Mouse (Mus musculus): Measurements from ENCODE around the gene Aldh8a1. TPM values are rescaled to one million over a fixed set of nuclear protein-coding genes. Genes with fewer than 3 reads are reported as not detected.

Aldh8a1 gene
- polyA plus RNA-seq, 1 experiment from 2014 or later, result not detected

DNA sequence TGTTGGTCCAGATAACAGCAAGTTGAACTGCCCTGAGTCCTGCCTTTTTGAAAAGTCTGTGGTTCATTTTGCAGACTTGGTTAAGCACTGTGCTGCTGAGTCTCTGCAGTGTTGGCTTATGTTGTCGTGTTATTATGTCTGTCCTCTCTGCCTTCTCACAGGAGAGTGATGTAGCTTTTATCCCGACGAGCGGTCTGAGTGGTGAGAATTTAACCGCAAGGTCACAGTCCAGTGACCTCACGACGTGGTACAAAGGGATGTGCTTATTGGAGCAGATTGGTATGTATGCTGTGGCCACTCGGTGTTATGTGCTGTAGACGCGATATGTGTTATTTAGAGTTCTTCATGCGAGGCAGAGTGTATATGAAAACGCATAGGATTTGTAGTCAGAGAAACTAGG, 25.3 kb upstream of the Aldh8a1 start:
- Histone ChIP-seq H3K4me3 (no peak overlapping the region), H3K9me3 (no peaks in the 10 kb centered on the region), H3K4me1 (replicated peaks) (no peaks in the 10 kb centered on the region), H3K27me3 (no peaks in the 10 kb centered on the region), H3K4me2 (no peak overlapping the region), H3K36me3 (peaks cover 38% of the 10 kb centered on the region), H3K27ac (replicated peaks) (no peak overlapping the region), H3K9ac (no peak overlapping the region)
- no peak for ATAC-seq (ENCODE audit: low FRiP score, low read depth)
- WGBS, result 61% methylated on average over 12 of the region's 12 CpGs

DNA sequence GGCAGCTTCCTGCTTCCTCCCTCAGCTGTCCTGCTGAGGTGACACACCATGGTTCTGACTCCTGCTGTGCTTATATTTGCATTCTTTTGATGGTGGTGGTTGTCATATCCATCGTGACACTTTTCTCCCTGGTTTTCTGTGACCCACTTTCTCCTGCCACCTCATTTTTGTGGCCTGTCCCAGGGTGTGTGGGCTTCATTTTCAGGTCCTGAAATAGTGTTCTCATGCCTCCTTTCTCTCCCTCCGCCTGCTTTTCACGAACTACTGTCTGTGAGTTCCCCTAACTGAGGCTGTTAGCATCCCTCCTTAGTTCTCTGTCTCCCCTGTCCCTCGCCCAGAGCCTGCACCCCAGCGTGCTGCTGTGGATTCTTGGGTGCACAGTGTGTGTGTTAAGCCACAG, 23.2 kb upstream of the Aldh8a1 start:
- H3K36me3 ChIP-seq, result peaks cover 38% of the 10 kb centered on the region
- no peak overlapping the region for H3K27ac ChIP-seq (replicated peaks)
- no peaks in the 10 kb centered on the region for H3K27me3 ChIP-seq
- H3K9me3 ChIP-seq, result no peaks in the 10 kb centered on the region
- ATAC-seq (ENCODE audit: low FRiP score, low read depth), result no peak
- no peak overlapping the region for H3K9ac ChIP-seq
- 74% methylated on average over 5 of the region's 5 CpGs for WGBS
- no peak overlapping the region for H3K4me3 ChIP-seq
- H3K4me1 ChIP-seq (replicated peaks), result no peaks in the 10 kb centered on the region
- no peak overlapping the region for H3K4me2 ChIP-seq

DNA sequence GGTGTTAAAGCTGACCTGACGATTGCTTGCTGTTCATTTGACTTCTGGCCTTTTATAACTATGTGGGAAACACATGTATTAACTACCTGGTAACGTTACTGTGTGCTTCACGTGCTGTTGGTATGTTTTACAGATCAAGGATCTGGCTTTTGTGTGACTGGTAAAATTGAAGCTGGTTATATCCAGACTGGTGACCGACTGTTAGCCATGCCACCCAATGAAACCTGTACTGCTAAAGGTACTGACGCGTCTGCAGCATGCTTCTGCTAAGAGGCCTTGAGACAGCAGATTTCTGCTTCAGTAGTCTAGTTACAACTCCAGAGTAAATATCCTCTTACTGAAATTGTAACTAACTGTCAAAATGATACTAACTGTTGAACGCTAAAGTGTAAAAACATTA, 22.6 kb upstream of the Aldh8a1 start:
- WGBS, result 95% methylated on average over 7 of the region's 7 CpGs
- Histone ChIP-seq H3K27me3 (no peaks in the 10 kb centered on the region), H3K9ac (no peak overlapping the region), H3K4me2 (no peak overlapping the region), H3K36me3 (peaks cover 43% of the 10 kb centered on the region), H3K4me1 (replicated peaks) (no peaks in the 10 kb centered on the region), H3K9me3 (no peaks in the 10 kb centered on the region), H3K27ac (replicated peaks) (no peak overlapping the region), H3K4me3 (no peak overlapping the region)
- no peak for ATAC-seq (ENCODE audit: low FRiP score, low read depth)

DNA sequence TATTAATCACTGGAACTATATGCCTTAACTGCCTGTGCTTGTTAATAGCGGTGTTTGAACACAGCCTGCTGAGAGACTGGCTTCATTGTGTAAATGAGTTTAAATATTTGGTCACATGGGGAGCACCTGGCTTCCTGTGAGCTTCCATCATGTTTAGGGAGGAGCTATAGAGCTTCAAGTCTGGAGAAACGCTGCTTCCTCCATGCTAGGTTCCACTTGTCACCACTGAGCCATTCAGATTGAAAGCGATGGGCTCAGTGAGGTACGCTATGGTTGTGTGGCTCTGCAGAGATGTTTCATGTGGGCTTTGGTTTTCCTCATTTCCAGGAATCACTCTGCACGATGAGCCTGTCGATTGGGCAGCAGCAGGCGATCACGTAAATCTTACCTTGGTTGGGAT, 19.1 kb upstream of the Aldh8a1 start:
- ATAC-seq (ENCODE audit: low FRiP score, low read depth), result no peak
- no peak overlapping the region for H3K27ac ChIP-seq (replicated peaks)
- no peak overlapping the region for H3K4me2 ChIP-seq
- H3K36me3 ChIP-seq, result peaks cover 33% of the 10 kb centered on the region
- H3K27me3 ChIP-seq, result no peaks in the 10 kb centered on the region
- H3K4me3 ChIP-seq, result no peak overlapping the region
- no peaks in the 10 kb centered on the region for H3K9me3 ChIP-seq
- WGBS, result 93% methylated on average over 8 of the region's 8 CpGs
- H3K9ac ChIP-seq, result no peak overlapping the region
- H3K4me1 ChIP-seq (replicated peaks), result no peaks in the 10 kb centered on the region

DNA sequence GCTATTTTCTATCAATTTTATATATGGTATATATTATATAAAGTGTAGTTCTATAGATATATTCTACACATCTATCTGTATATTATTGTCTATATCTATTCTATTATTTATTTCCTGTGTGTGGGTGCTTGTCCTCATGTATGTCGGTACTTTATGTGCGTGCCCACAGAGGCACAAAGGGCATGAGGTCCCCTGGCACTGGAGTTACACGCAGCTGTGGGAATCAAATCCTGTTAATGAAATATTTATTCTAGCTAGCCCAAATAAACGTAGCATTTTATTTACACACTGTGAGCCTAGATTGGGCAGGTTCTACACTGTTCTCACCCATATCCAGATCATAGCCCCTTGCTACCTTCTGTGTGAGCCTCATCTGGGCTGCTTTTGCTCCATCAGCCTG, 18.0 kb upstream of the Aldh8a1 start:
- H3K4me1 ChIP-seq (replicated peaks), result no peaks in the 10 kb centered on the region
- H3K4me2 ChIP-seq, result no peak overlapping the region
- no peak for ATAC-seq (ENCODE audit: low FRiP score, low read depth)
- H3K9ac ChIP-seq, result no peak overlapping the region
- no peaks in the 10 kb centered on the region for H3K27me3 ChIP-seq
- 90% methylated on average over 4 of the region's 4 CpGs for WGBS
- no peaks in the 10 kb centered on the region for H3K9me3 ChIP-seq
- no peak overlapping the region for H3K4me3 ChIP-seq
- peaks cover 31% of the 10 kb centered on the region; the same call in 1 of the 2 replicates for H3K36me3 ChIP-seq
- no peak overlapping the region for H3K27ac ChIP-seq (replicated peaks)

DNA sequence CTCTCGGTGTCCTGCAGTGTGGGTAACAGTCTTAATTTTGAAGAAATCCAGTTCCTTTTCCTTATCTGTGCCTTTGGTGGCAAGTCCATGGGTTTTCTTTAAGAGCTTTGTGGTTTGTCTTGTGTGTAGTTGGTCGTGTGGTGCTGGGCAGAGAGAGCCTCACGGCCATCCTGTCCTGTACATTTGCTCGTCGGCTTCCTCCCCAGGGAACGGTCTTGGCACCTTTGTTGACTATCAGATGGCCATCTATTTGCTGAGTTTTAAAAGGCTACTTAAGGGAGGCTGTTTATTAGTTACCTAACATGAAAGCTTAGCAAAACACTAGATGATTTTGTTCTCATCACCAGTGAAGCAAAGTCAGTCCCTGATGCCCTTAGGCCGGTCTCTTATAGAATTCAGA, 15.2 kb upstream of the Aldh8a1 start:
- Histone ChIP-seq H3K27ac (replicated peaks) (no peak overlapping the region), H3K9ac (no peak overlapping the region), H3K4me1 (replicated peaks) (no peaks in the 10 kb centered on the region), H3K9me3 (no peaks in the 10 kb centered on the region), H3K4me2 (no peak overlapping the region), H3K27me3 (no peaks in the 10 kb centered on the region), H3K4me3 (no peak overlapping the region), H3K36me3 (peaks cover 22% of the 10 kb centered on the region; the same call in 1 of the 2 replicates)
- 86% methylated on average over 7 of the region's 7 CpGs for WGBS
- no peak for ATAC-seq (ENCODE audit: low FRiP score, low read depth)

DNA sequence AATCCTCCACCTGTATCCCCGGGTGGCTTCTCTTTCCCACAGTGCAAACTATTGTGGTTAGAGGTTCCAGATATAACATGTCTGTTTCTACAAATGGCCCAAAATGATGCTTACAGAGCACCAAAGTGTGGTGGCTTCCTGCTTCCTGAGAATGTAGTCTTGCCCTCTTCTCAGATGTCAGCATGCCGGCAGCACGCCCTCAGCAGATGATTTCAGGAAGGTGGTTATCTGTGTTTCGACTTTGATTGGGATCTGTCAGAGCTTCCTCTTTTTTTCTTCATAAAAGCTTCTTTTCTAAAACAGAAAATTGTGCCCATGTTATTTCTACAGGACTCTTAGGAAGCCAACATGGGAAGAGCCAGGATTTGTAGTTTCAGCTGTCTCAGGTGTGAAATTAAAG, 13.8 kb upstream of the Aldh8a1 start:
- 94% methylated on average over 4 of the region's 4 CpGs for WGBS
- ATAC-seq (ENCODE audit: low FRiP score, low read depth), result no peak
- Histone ChIP-seq H3K27me3 (no peaks in the 10 kb centered on the region), H3K36me3 (peaks cover 25% of the 10 kb centered on the region), H3K4me1 (replicated peaks) (no peaks in the 10 kb centered on the region), H3K4me3 (no peak overlapping the region), H3K9me3 (no peaks in the 10 kb centered on the region), H3K9ac (no peak overlapping the region), H3K4me2 (no peak overlapping the region), H3K27ac (replicated peaks) (no peak overlapping the region)

DNA sequence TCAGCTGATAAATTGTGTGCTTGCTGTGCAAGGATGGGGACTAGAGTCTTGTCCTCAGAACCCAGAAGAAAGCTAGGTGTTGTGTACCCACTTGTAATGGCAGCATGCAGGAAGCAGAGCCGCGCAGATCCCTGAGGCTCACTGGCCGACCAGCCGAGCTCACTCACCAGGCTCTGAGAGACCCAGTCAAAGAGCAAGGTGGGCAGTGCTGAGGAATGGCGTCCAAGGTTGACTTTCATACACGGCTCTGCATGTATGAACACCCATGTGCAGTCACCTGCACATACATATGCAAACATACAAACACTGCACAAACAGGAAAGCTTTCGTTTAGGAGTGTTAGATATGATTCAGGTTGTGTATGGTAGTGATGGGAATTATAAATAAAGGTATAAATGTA, 12.1 kb upstream of the Aldh8a1 start:
- no peak overlapping the region for H3K27ac ChIP-seq (replicated peaks)
- H3K27me3 ChIP-seq, result no peaks in the 10 kb centered on the region
- 98% methylated on average over 7 of the region's 7 CpGs for WGBS
- H3K9ac ChIP-seq, result no peak overlapping the region
- no peak for ATAC-seq (ENCODE audit: low FRiP score, low read depth)
- no peaks in the 10 kb centered on the region for H3K4me1 ChIP-seq (replicated peaks)
- H3K4me3 ChIP-seq, result no peak overlapping the region
- H3K36me3 ChIP-seq, result peaks cover 32% of the 10 kb centered on the region
- no peak overlapping the region for H3K4me2 ChIP-seq
- no peaks in the 10 kb centered on the region for H3K9me3 ChIP-seq

DNA sequence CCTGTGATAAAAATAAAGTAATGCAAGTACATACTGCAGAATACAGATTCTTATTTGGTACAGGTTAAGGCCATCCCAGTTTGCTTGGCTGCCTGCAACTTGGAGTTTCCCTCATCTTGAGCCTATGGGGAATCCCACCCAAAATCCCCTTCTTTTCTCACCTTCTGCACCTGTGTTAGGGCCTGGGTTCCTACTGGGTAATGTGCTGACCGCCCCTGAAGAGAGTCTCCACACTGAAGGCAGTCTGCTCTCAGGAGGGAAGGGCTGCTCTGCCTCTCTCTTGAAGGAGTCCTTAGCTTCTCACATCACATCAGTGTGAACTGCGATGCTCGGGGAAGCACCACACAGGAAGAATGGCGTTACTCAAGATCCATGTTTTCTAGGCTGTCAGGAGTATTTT, 11.2 kb upstream of the Aldh8a1 start:
- Histone ChIP-seq H3K4me1 (replicated peaks) (no peaks in the 10 kb centered on the region), H3K9ac (no peak overlapping the region), H3K4me2 (no peak overlapping the region), H3K4me3 (no peak overlapping the region), H3K36me3 (peaks cover 39% of the 10 kb centered on the region), H3K27ac (replicated peaks) (no peak overlapping the region), H3K9me3 (no peaks in the 10 kb centered on the region), H3K27me3 (no peaks in the 10 kb centered on the region)
- 93% methylated on average over 4 of the region's 4 CpGs for WGBS
- no peak for ATAC-seq (ENCODE audit: low FRiP score, low read depth)

DNA sequence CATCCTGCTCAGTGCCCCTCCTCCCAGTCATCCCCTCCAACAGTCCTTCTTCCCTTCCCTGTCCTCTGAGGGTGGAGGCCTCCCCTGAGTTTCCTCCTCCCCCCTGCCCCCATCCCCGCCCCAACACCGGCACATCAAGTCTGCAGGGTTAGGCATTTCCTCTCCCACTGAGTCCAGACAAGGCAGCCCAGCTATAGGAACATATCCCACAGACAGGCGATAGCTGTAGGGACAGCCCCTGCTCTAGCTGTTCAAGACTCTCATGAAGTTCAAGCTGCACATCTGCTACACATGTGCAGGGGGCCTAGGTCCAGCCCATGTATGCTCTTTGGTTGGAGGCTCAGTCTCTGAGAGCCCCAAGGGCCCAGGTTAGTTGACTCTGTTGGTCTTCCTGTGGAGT, 10.6 kb upstream of the Aldh8a1 start:
- Histone ChIP-seq H3K9me3 (no peaks in the 10 kb centered on the region), H3K4me2 (no peak overlapping the region), H3K4me1 (replicated peaks) (no peaks in the 10 kb centered on the region), H3K27ac (replicated peaks) (no peak overlapping the region), H3K4me3 (no peak overlapping the region), H3K27me3 (no peaks in the 10 kb centered on the region), H3K36me3 (peaks cover 39% of the 10 kb centered on the region), H3K9ac (no peak overlapping the region)
- 82% methylated on average over 3 of the region's 3 CpGs for WGBS
- no peak for ATAC-seq (ENCODE audit: low FRiP score, low read depth)

DNA sequence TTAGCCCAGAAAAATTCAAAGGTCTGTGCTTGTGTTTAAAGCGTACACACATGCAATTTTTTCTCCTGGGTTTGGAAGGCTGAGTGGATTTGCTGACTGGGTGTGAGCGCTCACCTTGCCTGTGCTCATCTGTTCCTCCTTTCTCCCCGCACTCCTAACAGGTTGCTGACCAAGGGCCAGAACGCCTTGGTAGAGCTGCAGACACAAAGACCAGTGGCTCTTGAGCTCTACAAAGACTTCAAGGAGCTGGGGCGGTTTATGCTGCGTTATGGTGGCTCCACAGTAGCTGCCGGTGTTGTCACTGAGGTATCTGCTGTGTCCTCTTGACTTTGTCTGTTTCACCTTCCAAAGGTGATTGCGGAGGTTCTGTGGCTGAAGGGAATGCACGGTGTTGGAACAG, 9.6 kb upstream of the Aldh8a1 start:
- Histone ChIP-seq H3K27me3 (no peaks in the 10 kb centered on the region), H3K27ac (replicated peaks) (no peak overlapping the region), H3K9me3 (no peaks in the 10 kb centered on the region), H3K4me1 (replicated peaks) (no peaks in the 10 kb centered on the region), H3K4me2 (no peak overlapping the region), H3K9ac (no peak overlapping the region), H3K4me3 (no peak overlapping the region), H3K36me3 (peaks cover 32% of the 10 kb centered on the region)
- 97% methylated on average over 9 of the region's 9 CpGs for WGBS
- ATAC-seq (ENCODE audit: low FRiP score, low read depth), result no peak

DNA sequence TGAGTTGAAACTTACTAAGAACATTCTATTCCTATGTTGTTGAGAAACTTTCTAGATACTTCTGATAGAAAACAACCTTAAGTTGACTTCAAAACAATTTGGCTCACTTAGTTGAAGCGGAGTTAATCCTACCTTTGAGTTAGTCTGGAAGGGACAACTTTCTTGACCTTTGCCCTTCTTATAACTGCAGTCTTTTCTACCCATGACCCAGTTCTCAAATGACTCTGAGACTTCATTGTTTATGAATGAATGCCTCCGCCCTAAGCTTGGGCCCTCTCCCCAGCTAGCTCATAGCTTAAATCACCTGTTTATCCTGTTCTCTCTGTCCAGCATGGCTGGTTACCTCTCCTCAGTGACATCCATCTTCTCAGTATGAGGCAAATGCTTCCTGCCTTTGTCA, 7.5 kb upstream of the Aldh8a1 start:
- no peaks in the 10 kb centered on the region for H3K4me1 ChIP-seq (replicated peaks)
- no peaks in the 10 kb centered on the region for H3K27me3 ChIP-seq
- H3K36me3 ChIP-seq, result peaks cover 29% of the 10 kb centered on the region
- no peak for ATAC-seq (ENCODE audit: low FRiP score, low read depth)
- H3K27ac ChIP-seq (replicated peaks), result no peak overlapping the region
- 89% methylated on average over 2 of the region's 2 CpGs for WGBS
- H3K9me3 ChIP-seq, result no peaks in the 10 kb centered on the region
- no peak overlapping the region for H3K9ac ChIP-seq
- no peak overlapping the region for H3K4me3 ChIP-seq
- H3K4me2 ChIP-seq, result no peak overlapping the region

DNA sequence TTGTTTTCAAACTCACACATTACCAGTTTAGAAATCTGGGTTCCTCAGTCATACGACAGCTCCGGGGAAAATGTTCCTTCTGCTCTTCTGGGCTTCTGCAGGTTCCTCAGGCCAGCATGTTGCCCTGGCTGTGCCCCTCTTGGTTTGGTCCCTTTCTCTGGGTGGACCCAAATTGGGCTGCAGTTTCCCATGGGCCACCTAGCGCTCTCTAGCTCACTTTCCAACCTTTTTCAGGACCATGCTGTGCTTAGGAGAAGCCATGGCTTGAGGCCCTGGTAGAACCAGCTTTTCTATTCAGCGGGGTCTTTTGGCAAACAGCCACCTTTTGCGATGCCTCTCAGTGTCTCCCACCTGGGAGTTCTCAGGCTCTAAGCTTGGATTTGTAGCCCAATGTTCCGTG, 4.8 kb upstream of the Aldh8a1 start:
- no peaks in the 10 kb centered on the region for H3K27me3 ChIP-seq
- H3K36me3 ChIP-seq, result peaks cover 29% of the 10 kb centered on the region
- no peak overlapping the region for H3K27ac ChIP-seq (replicated peaks)
- no peak overlapping the region for H3K4me3 ChIP-seq
- 86% methylated on average over 6 of the region's 6 CpGs for WGBS
- no peaks in the 10 kb centered on the region for H3K4me1 ChIP-seq (replicated peaks)
- H3K4me2 ChIP-seq, result no peak overlapping the region
- H3K9me3 ChIP-seq, result no peaks in the 10 kb centered on the region
- no peak for ATAC-seq (ENCODE audit: low FRiP score, low read depth)
- no peak overlapping the region for H3K9ac ChIP-seq

Data from hindbrain, embryonic 15.5 days (tissue).